Mouse (Mus musculus) ES-E14 (cell line): ENCODE measurements around the gene Kcnk5.

Experiments used
- CHD2 ChIP-seq: IDR thresholded peaks from 2 replicates; pipeline ENCODE4 v1.6.1; 2014; ENCODE audit warnings: mild to moderate bottlenecking, low read depth, low read length, inconsistent platforms
- HCFC1 ChIP-seq: IDR thresholded peaks from 2 replicates; pipeline ENCODE4 v1.6.1; 2012; ENCODE audit warnings: low read length, inconsistent platforms, borderline replicate concordance; ENCODE audit not compliant: insufficient read depth
- ZC3H11A ChIP-seq: IDR thresholded peaks from 2 replicates; pipeline ENCODE4 v1.6.1; 2012; ENCODE audit warnings: low read depth, mild to moderate bottlenecking, inconsistent platforms, low read length, borderline replicate concordance
- ZNF384 ChIP-seq: IDR thresholded peaks from 2 replicates; pipeline ENCODE4 v1.6.1; 2012; ENCODE audit warnings: low read depth, low read length, inconsistent platforms

DNA sequence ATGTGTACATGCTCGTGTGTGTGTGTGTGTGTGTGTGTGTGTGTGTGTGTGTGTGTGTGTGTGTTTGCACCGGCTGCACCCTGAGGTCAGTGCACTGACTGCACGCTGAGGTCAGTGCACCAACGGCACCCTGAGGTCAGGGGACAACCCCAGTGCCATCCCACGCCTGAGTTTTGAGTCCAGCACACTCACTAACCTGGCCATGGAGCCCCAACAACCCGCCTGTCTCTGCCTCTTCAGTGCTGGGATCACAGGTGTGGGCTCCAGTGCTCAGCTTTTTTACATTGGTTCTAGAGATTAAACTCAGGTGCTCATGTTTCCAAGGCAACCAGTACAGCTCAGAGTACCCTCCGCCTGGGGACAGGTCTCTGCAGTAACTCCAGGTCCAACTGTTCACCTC, 44.9 kb upstream of the Kcnk5 start:
- TF ChIP-seq ZNF384 (no peak), CHD2 (no peak), HCFC1 (no peak), ZC3H11A (no peak)
